Mouse (Mus musculus) MEL (cell line): ENCODE measurements around the gene Plxna3. TPM values are rescaled to one million over a fixed set of nuclear protein-coding genes. Genes with fewer than 3 reads are reported as not detected.

Source experiments
- DNase-seq: peaks from one replicate; pipeline ENCODE4 v3.0.0; 2011; ENCODE audit warnings: low read depth, low spot score
- H3K27ac ChIP-seq: 2 replicates; pipeline ENCODE4 v1.5.1; 2012; ENCODE audit warnings: low read depth, mild to moderate bottlenecking, control low read depth, low read length, moderate library complexity; ENCODE audit not compliant: control insufficient read depth
- H3K27me3 ChIP-seq, 2 experiments: fragments of 150-350 bp in 1 of 2; sonication (generic) in 1 of 2; 2 replicates each; pipeline ENCODE4 v1.6.1; 2012; ENCODE audit warnings: low read length in 2 of 2, mild to moderate bottlenecking in 2 of 2, improper control_type of control experiment in 1 of 2, moderate library complexity in 1 of 2; ENCODE audit not compliant: insufficient read depth in 2 of 2, control insufficient read depth in 1 of 2
- H3K36me3 ChIP-seq, 2 experiments: 2 replicates each; pipeline ENCODE4 v1.6.1; 2012 to 2014; ENCODE audit warnings: low read length in 2 of 2, improper control_type of control experiment in 1 of 2, inconsistent platforms in 1 of 2, mild to moderate bottlenecking in 1 of 2; ENCODE audit not compliant: insufficient read depth in 2 of 2, control insufficient read depth in 1 of 2
- H3K4me1 ChIP-seq, 2 experiments: fragments of 150-350 bp in 1 of 2; sonication (generic) in 1 of 2; 2 replicates each; pipeline ENCODE4 v1.6.1; 2012; ENCODE audit warnings: low read length in 2 of 2, improper control_type of control experiment in 1 of 2, mild to moderate bottlenecking in 1 of 2; ENCODE audit not compliant: insufficient read depth in 2 of 2, control insufficient read depth in 1 of 2
- H3K4me3 ChIP-seq, 2 experiments: fragments of 150-350 bp in 1 of 2; sonication (generic) in 1 of 2; 2 replicates each; pipeline ENCODE4 v1.5.1; 2012; ENCODE audit warnings: low read depth in 2 of 2, low read length in 2 of 2, mild to moderate bottlenecking in 2 of 2, moderate library complexity in 2 of 2, control low read depth in 1 of 2, improper control_type of control experiment in 1 of 2; ENCODE audit not compliant: control insufficient read depth in 1 of 2, insufficient read depth in 1 of 2
- H3K79me2 ChIP-seq: 2 replicates; pipeline ENCODE4 v1.6.1; 2012; ENCODE audit warnings: mild to moderate bottlenecking, low read length, moderate library complexity; ENCODE audit not compliant: control insufficient read depth, poor library complexity, insufficient read depth
- H3K9ac ChIP-seq: 2 replicates; pipeline ENCODE4 v1.6.1; 2012; ENCODE audit warnings: low read depth, mild to moderate bottlenecking, control low read depth, low read length, moderate library complexity; ENCODE audit not compliant: control insufficient read depth, poor library complexity, severe bottlenecking
- H3K9me3 ChIP-seq: fragments of 150-350 bp; sonication (generic); replicated peaks from 2 replicates; pipeline ENCODE4 v1.6.1; 2012; ENCODE audit warnings: mild to moderate bottlenecking, low read length, improper control_type of control experiment, moderate library complexity; ENCODE audit not compliant: insufficient read depth
- BHLHE40 ChIP-seq: IDR thresholded peaks from 2 replicates; pipeline ENCODE4 v1.6.1; 2012; ENCODE audit warnings: low read depth, mild to moderate bottlenecking, inconsistent platforms, low read length, improper control_type of control experiment, borderline replicate concordance
- CHD1 ChIP-seq: IDR thresholded peaks from 2 replicates; pipeline ENCODE4 v1.6.1; 2012; ENCODE audit warnings: low read depth, mild to moderate bottlenecking, inconsistent platforms, low read length, improper control_type of control experiment
- CTCF ChIP-seq, 3 experiments: IDR thresholded peaks in 2 of 3; conservative IDR thresholded peaks in 1 of 3; 2 replicates each; pipeline ENCODE4 v1.5.1; 2011 to 2012; ENCODE audit warnings: low read length in 3 of 3, low read depth in 2 of 3, mild to moderate bottlenecking in 2 of 3, improper control_type of control experiment in 1 of 3, inconsistent platforms in 1 of 3, mixed read lengths in 1 of 3, moderate library complexity in 1 of 3; ENCODE audit not compliant: control insufficient read depth in 1 of 3, insufficient read depth in 1 of 3, poor library complexity in 1 of 3, severe bottlenecking in 1 of 3
- E2F4 ChIP-seq: IDR thresholded peaks from 2 replicates; pipeline ENCODE4 v1.6.1; 2011; ENCODE audit warnings: low read depth, low read length, improper control_type of control experiment, borderline replicate concordance
- ELF1 ChIP-seq: IDR thresholded peaks from 2 replicates; pipeline ENCODE4 v1.6.1; 2014; ENCODE audit warnings: low read depth, mild to moderate bottlenecking, inconsistent platforms, low read length, improper control_type of control experiment, moderate library complexity
- ETS1 ChIP-seq: IDR thresholded peaks from 2 replicates; pipeline ENCODE4 v1.6.1; 2012; ENCODE audit warnings: low read depth, mild to moderate bottlenecking, inconsistent platforms, low read length, improper control_type of control experiment, moderate library complexity
- GABPA ChIP-seq: IDR thresholded peaks from 2 replicates; pipeline ENCODE4 v1.6.1; 2012; ENCODE audit warnings: low read depth, mild to moderate bottlenecking, inconsistent platforms, low read length, improper control_type of control experiment, moderate library complexity
- GATA1 ChIP-seq: IDR thresholded peaks from 2 replicates; pipeline ENCODE4 v1.6.1; 2011; ENCODE audit warnings: low read depth, low read length, improper control_type of control experiment
- JUND ChIP-seq: IDR thresholded peaks from 2 replicates; pipeline ENCODE4 v1.6.1; 2011; ENCODE audit warnings: low read depth, mild to moderate bottlenecking, improper control_type of control experiment, low read length
- KAT2A ChIP-seq: conservative IDR thresholded peaks from 2 replicates; pipeline ENCODE4 v1.6.1; 2012; ENCODE audit warnings: low read depth, low read length, improper control_type of control experiment, inconsistent platforms
- MAZ ChIP-seq: IDR thresholded peaks from 2 replicates; pipeline ENCODE4 v1.6.1; 2012; ENCODE audit warnings: low read depth, mild to moderate bottlenecking, inconsistent platforms, low read length, improper control_type of control experiment
- MEF2A ChIP-seq: IDR thresholded peaks from 2 replicates; pipeline ENCODE4 v1.6.1; 2014; ENCODE audit warnings: low read depth, mild to moderate bottlenecking, inconsistent platforms, low read length, improper control_type of control experiment; ENCODE audit not compliant: poor library complexity, insufficient replicate concordance, severe bottlenecking; ENCODE audit errors: extremely low read depth
- MXI1 ChIP-seq: IDR thresholded peaks from 2 replicates; pipeline ENCODE4 v1.6.1; 2011; ENCODE audit warnings: mild to moderate bottlenecking, low read depth, low read length, improper control_type of control experiment
- MYC ChIP-seq: IDR thresholded peaks from 2 replicates; pipeline ENCODE4 v1.6.1; 2011; ENCODE audit warnings: low read depth, mild to moderate bottlenecking, low read length, improper control_type of control experiment, moderate library complexity
- NELFE ChIP-seq: IDR thresholded peaks from 2 replicates; pipeline ENCODE4 v1.6.1; 2011; ENCODE audit warnings: low read depth, low read length, improper control_type of control experiment
- NRF1 ChIP-seq: IDR thresholded peaks from 2 replicates; pipeline ENCODE4 v1.6.1; 2014; ENCODE audit warnings: low read depth, mild to moderate bottlenecking, inconsistent platforms, low read length, improper control_type of control experiment, moderate library complexity; ENCODE audit not compliant: poor library complexity, insufficient read depth, severe bottlenecking
- POLR2A ChIP-seq, 2 experiments: IDR thresholded peaks; 2 replicates each; pipeline ENCODE4 v1.6.1; 2011 to 2012; ENCODE audit warnings: low read length in 2 of 2, mild to moderate bottlenecking in 2 of 2, control low read depth in 1 of 2, improper control_type of control experiment in 1 of 2, low read depth in 1 of 2, moderate library complexity in 1 of 2; ENCODE audit not compliant: control insufficient read depth in 1 of 2, insufficient read depth in 1 of 2, poor library complexity in 1 of 2
- POLR2AphosphoS2 ChIP-seq: IDR thresholded peaks from 2 replicates; pipeline ENCODE4 v1.6.1; 2011; ENCODE audit warnings: low read length, improper control_type of control experiment
- POLR2AphosphoS5 ChIP-seq: IDR thresholded peaks from 2 replicates; pipeline ENCODE4 v1.6.1; 2012; ENCODE audit warnings: low read depth, borderline replicate concordance, mild to moderate bottlenecking, inconsistent platforms, low read length, moderate library complexity, mixed read lengths
- RAD21 ChIP-seq: IDR thresholded peaks from 2 replicates; pipeline ENCODE4 v1.6.1; 2011; ENCODE audit warnings: mild to moderate bottlenecking, low read depth, low read length, improper control_type of control experiment
- RCOR1 ChIP-seq: IDR thresholded peaks from 2 replicates; pipeline ENCODE4 v1.6.1; 2012; ENCODE audit warnings: low read depth, mild to moderate bottlenecking, inconsistent platforms, low read length, improper control_type of control experiment
- SIN3A ChIP-seq: IDR thresholded peaks from 2 replicates; pipeline ENCODE4 v1.6.1; 2012; ENCODE audit warnings: low read length, improper control_type of control experiment, inconsistent platforms
- SMC3 ChIP-seq: IDR thresholded peaks from 2 replicates; pipeline ENCODE4 v1.6.1; 2011; ENCODE audit warnings: low read depth, low read length, improper control_type of control experiment
- TAL1 ChIP-seq: IDR thresholded peaks from 2 replicates; pipeline ENCODE4 v1.6.1; 2012; ENCODE audit warnings: mild to moderate bottlenecking, inconsistent platforms, low read length, moderate library complexity, mixed read lengths
- TBP ChIP-seq: IDR thresholded peaks from 2 replicates; pipeline ENCODE4 v1.8.0; 2011; ENCODE audit warnings: low read depth, low read length, improper control_type of control experiment
- TCF12 ChIP-seq: IDR thresholded peaks from 2 replicates; pipeline ENCODE4 v1.6.1; 2014; ENCODE audit warnings: low read depth, mild to moderate bottlenecking, inconsistent platforms, low read length, improper control_type of control experiment, moderate library complexity
- USF1 ChIP-seq: IDR thresholded peaks from 2 replicates; pipeline ENCODE4 v1.6.1; 2014; ENCODE audit warnings: low read depth, mild to moderate bottlenecking, inconsistent platforms, low read length, improper control_type of control experiment, moderate library complexity
- USF2 ChIP-seq, 2 experiments: IDR thresholded peaks; 2 replicates each; pipeline ENCODE4 v1.6.1; 2011 to 2012; ENCODE audit warnings: improper control_type of control experiment in 2 of 2, low read length in 2 of 2, borderline replicate concordance in 1 of 2, inconsistent platforms in 1 of 2, low read depth in 1 of 2, mild to moderate bottlenecking in 1 of 2; ENCODE audit not compliant: insufficient read depth in 1 of 2
- ZC3H11A ChIP-seq: IDR thresholded peaks from 2 replicates; pipeline ENCODE4 v1.6.1; 2012; ENCODE audit warnings: low read depth, mild to moderate bottlenecking, inconsistent platforms, low read length, improper control_type of control experiment
- ZKSCAN1 ChIP-seq: IDR thresholded peaks from 2 replicates; pipeline ENCODE4 v1.6.1; 2012; ENCODE audit warnings: low read depth, mild to moderate bottlenecking, inconsistent platforms, low read length, improper control_type of control experiment, moderate library complexity
- ZNF384 ChIP-seq: IDR thresholded peaks from 2 replicates; pipeline ENCODE4 v1.6.1; 2012; ENCODE audit warnings: low read depth, mild to moderate bottlenecking, inconsistent platforms, low read length, improper control_type of control experiment
- polyA plus RNA-seq, 2 experiments: library from polyadenylated mRNA; stranded (reverse) in 1 of 2; unstranded in 1 of 2; fragments of >175 nt in 1 of 2; fragments of >200 nt in 1 of 2; gene quantifications; 2 replicates each; pipeline versions ENCODE4 v1.2.1 to v1.2.4; 2012; ENCODE audit warnings: low replicate concordance in 2 of 2, low read depth in 1 of 2; ENCODE audit not compliant: insufficient read length in 2 of 2, insufficient read depth in 1 of 2, missing spikeins in 1 of 2
- total RNA-seq: library from RNA; depleted of rRNA; stranded (reverse); fragments of 300-350 nt; gene quantifications from 2 replicates; pipeline ENCODE4 v1.2.3, GENCODE M21; 2012

Plxna3 gene
- total and polyA plus RNA-seq, 3 experiments, result 8.3 to 13.7 TPM; not detected in 1

GRCm38 (mm10) chrX:74368209-74368909, 39.5 kb downstream of the Plxna3 start (continued):
- TF ChIP-seq MEF2A (no peak), GABPA (no peak), ELF1 (no peak)
- TF ChIP-seq, all 39 proteins: peak for 12

- DNase-seq, result peak; percentile 95
- no peaks in the 10 kb centered on the region for H3K9me3 ChIP-seq
- H3K27me3 ChIP-seq, result no peaks in the 10 kb centered on the region
- peaks cover 0 to 11% of the 10 kb centered on the region in 2 experiments; a peak in 2 of 4 replicates for H3K36me3 ChIP-seq
- peak within 1 kb of the TSS; percentile 63 for H3K27ac ChIP-seq
- H3K4me1 ChIP-seq, result peaks cover 0 to 8% of the 10 kb centered on the region in 2 experiments; a peak in 2 of 4 replicates
- peak within 1 kb of the TSS; percentile 84 for H3K9ac ChIP-seq
- H3K4me3 ChIP-seq, result peak within 1 kb of the TSS; percentile 72 to 89
- peaks cover 6% of the 10 kb centered on the region for H3K79me2 ChIP-seq
- TF ChIP-seq SIN3A (peak; percentile 95), USF2 (IDR thresholded peaks at IDR 0.05; ENCODE audit: borderline replicate concordance in 1 of 2, insufficient read depth in 1 of 2, low read depth in 1 of 2, low read length in 2 of 2) (0 out of 4 replicates have a peak, but pooled peaks of 1 of the 2 experiments have one; percentile 38), JUND (no peak), MYC (peak; percentile 98), E2F4 (peak; percentile 72; the same call in 1 of the 2 replicates), TBP (peak; percentile 59), MEF2A (no peak), ELF1 (no peak), CHD1 (no peak), RCOR1 (no peak), POLR2AphosphoS2 (peak; percentile 79; the same call in 1 of the 2 replicates), CTCF (IDR thresholded peaks at IDR 0.05 in 2 of 3, conservative IDR thresholded peaks at IDR 0.05 in 1 of 3; ENCODE audit: control insufficient read depth in 1 of 3, insufficient read depth in 1 of 3, low read depth in 2 of 3, low read length in 3 of 3, poor library complexity in 1 of 3, severe bottlenecking in 1 of 3) (no peak), ETS1 (peak; percentile 85), ZNF384 (no peak), GATA1 (0 out of 2 replicates have a peak, but pooled peaks have one; percentile 15), ZC3H11A (no peak), POLR2A (IDR thresholded peaks at IDR 0.05; ENCODE audit: control insufficient read depth in 1 of 2, insufficient read depth in 1 of 2, low read depth in 1 of 2, low read length in 2 of 2, poor library complexity in 1 of 2) (peak; percentile 90 to 93), TAL1 (no peak), KAT2A (0 out of 2 replicates have a peak, but pooled peaks have one; percentile 42), NRF1 (0 out of 2 replicates have a peak, but pooled peaks have one; percentile 23), ZKSCAN1 (no peak), SMC3 (no peak), BHLHE40 (0 out of 2 replicates have a peak, but pooled peaks have one; percentile 19), USF1 (peak; percentile 90), RAD21 (no peak), MXI1 (peak; percentile 96), MAZ (peak; percentile 48; the same call in 1 of the 2 replicates), POLR2AphosphoS5 (no peak), NELFE (peak; percentile 89), TCF12 (peak; percentile 26; the same call in 1 of the 2 replicates)
These were observed 44.2 kb downstream of the Plxna3 start, which contains the start of the genes Ubl4a and Slc10a3 for GRCm38 (mm10) chrX:74372888-74373549. TSS of gene Ubl4a (minus strand) at chrX:74373218. TSS of gene Slc10a3 (minus strand) at chrX:74373349.
